Mouse (Mus musculus): ENCODE data around the gene Slc10a6. TPM values are rescaled to one million over a fixed set of nuclear protein-coding genes. Genes with fewer than 3 reads are reported as not detected.

The Slc10a6 gene
- 0.08 TPM in 1 of 2 replicates, not detected in the other for polyA plus RNA-seq (2021; fragmentation: Nextera tagmentation)
- long read RNA-seq, experiment 1, partial matches to known transcripts, result 0 of 1 reads
- long read RNA-seq, experiment 1, other reads (novel, unspliced or antisense), result 1 of 1 reads
- long read RNA-seq, experiment 2, result 0 reads

DNA sequence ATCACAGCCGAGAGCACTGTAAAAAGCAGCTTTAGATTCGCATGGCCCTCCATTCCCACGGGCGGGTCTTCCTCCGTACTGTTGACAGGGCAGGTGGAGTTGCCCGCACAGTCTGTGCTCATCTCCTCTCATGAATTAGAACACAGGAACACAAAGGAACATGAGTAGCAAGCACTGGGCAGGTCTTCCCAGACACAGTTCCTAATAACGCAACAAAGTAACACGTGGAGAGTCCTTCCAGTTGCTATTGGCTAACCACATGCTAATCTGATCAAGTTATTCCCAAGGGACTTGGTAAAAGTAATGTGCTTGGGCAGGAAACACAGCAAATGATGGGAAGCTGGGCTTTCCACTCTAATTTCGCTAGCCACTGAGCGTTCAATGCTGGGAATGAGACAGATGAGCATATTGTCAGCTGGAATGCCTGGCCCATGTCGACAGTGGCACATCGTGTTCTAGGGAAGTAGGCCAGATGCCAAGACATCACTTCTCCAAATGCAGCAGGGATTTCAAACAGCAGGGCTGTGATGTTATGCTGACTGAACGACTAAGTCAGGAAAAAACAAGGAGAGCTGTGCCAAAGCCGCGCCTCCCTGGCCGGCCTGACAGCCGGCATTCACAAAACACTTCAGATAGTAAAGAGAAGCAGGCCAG lies at the start of gene Slc10a6:
TSS of gene Slc10a6 (minus strand) at position 293 of the 654 bp plus-strand sequence.

DNA sequence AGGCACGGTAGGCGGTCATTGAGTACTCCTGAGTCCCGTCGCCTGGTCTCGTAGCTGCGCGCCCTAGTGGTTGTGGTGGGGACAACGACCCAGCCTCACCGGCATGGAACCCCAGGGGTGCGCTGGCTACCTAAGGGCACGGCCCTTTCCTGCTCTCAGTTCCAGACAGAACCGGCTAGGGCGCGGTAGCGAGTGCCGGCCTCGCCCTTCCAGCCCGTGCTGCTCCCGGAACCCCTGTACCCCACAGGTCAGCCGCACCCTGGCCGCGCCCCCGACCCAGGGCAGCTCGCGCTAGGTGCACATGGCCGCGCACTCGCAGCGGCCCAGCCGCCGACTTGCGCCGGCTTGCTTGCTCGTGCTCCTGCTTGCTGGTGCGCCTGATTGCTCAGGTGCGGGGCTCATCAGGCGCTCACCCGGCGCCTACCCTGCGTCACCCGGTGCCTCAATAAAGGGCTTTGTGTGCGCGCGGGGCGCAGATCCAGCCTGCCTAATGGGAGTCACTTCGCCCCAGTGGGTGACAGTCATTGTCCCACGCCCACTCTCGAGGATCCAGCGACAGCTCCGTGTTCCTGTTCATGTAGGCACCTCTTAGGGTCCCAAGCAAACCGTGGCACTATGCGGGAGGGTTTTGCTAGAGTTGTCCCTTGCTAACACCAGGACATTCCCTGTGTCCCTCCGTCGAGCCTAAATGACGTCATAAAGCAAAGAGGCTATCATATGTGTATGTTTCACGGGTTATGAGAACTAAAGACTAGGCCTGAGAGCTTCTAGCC lies 26.3 kb upstream of the Slc10a6 start, which contains the start of gene 1700016H13Rik:
TSS of gene 1700016H13Rik (minus strand) at position 665 of the 773 bp plus-strand sequence.

Other genes starting within 250 kb of the Slc10a6 start
- 2.4 TPM in 2 replicates for gene Ptpn13, start 204.2 kb downstream of the Slc10a6 start, polyA plus RNA-seq (2021; fragmentation: Nextera tagmentation)
- gene 1700016H13Rik, start 26.6 kb upstream of the Slc10a6 start, polyA plus RNA-seq (2021; fragmentation: Nextera tagmentation), result not detected in 2 replicates
- gene Aff1, start 63.0 kb upstream of the Slc10a6 start, polyA plus RNA-seq (2021; fragmentation: Nextera tagmentation), result 9.6 and 9.9 TPM in 2 replicates